Mouse (Mus musculus) forebrain, postnatal 0 days (tissue): ENCODE measurements around the gene Dnal4. TPM values are rescaled to one million over a fixed set of nuclear protein-coding genes. Genes with fewer than 3 reads are reported as not detected.

ENCODE experiments used
- ATAC-seq: fragments of 200-750 bp; cut with Nextera tagmentation; 2 replicates; pipeline ENCODE4 v1.8.0; 2017; ENCODE audit warnings: mild to moderate bottlenecking, moderate library complexity
- DNase-seq: peaks from one replicate; pipeline ENCODE4 v3.0.0-alpha.2; 2015
- H3K27ac ChIP-seq: fragments of 300-500 bp; sonication (generic); 2 replicates; pipeline ENCODE4 v1.5.1; 2014; ENCODE audit warnings: low read depth, mild to moderate bottlenecking, antibody characterized with exemption, low read length, moderate library complexity, mixed read lengths
- H3K27me3 ChIP-seq: fragments of 300-500 bp; sonication (generic); 2 replicates; pipeline ENCODE4 v1.6.1; 2014; ENCODE audit warnings: mild to moderate bottlenecking, low read length, mixed read lengths; ENCODE audit not compliant: insufficient read depth
- H3K36me3 ChIP-seq: fragments of 300-500 bp; sonication (generic); 2 replicates; pipeline ENCODE4 v1.6.1; 2014; ENCODE audit warnings: mild to moderate bottlenecking, moderate library complexity; ENCODE audit not compliant: insufficient read depth
- H3K4me1 ChIP-seq: fragments of 300-500 bp; sonication (generic); 2 replicates; pipeline ENCODE4 v1.6.1; 2014; ENCODE audit warnings: antibody characterized with exemption; ENCODE audit not compliant: insufficient read depth
- H3K4me2 ChIP-seq: fragments of 300-500 bp; sonication (generic); 2 replicates; pipeline ENCODE4 v1.6.1; 2014; ENCODE audit warnings: low read depth, mild to moderate bottlenecking, moderate library complexity
- H3K4me3 ChIP-seq: fragments of 300-500 bp; sonication (generic); 2 replicates; pipeline ENCODE4 v1.5.1; 2014; ENCODE audit warnings: low read depth, low read length, mixed read lengths
- H3K9ac ChIP-seq: fragments of 300-500 bp; sonication (generic); 2 replicates; pipeline ENCODE4 v1.6.1; 2014; ENCODE audit warnings: mild to moderate bottlenecking
- H3K9me3 ChIP-seq: fragments of 300-500 bp; sonication (generic); 2 replicates; pipeline ENCODE4 v1.6.1; 2016; ENCODE audit warnings: low read length
- CTCF ChIP-seq: sonication (generic); IDR thresholded peaks from 2 replicates; pipeline ENCODE4 v1.5.1; 2016; ENCODE audit warnings: antibody characterized with exemption, control low read depth, low read depth
- WGBS: fragments of 180-500 bp; shearing (Covaris S2); extraction: QIAGEN DNeasy Blood & Tissue Kit; methylation state at CpG from one replicate; pipeline ENCODE4 v1.1.7; 2014; 5-methylcytosine and 5-hydroxymethylcytosine counted together
- polyA plus RNA-seq: library from polyadenylated mRNA; unstranded; fragments of >200 nt; fragmentation: Nextera tagmentation; extraction: Ambion mirVana; gene quantifications from 2 replicates; pipeline ENCODE4 v1.2.1, GENCODE M21; 2015
- total RNA-seq: library from RNA; depleted of rRNA; stranded (reverse); fragments of >200 nt; gene quantifications from 2 replicates; pipeline ENCODE4 v1.2.3, GENCODE M21; 2014; rRNA removed

Dnal4 gene
- total RNA-seq (58.3 and 59.2 TPM in 2 replicates), polyA plus RNA-seq (81.5 and 94.5 TPM in 2 replicates)

GRCm38 (mm10) chr15:79777749-79778148, at the start of gene Dnal4:
TSS of gene Dnal4 (minus strand) at chr15:79777849.
- no peak for ATAC-seq
- H3K9me3 ChIP-seq: no peaks in the 10 kb centered on the region
- peaks cover 12% of the 10 kb centered on the region; the same call in 1 of the 2 replicates for H3K4me1 ChIP-seq
- H3K4me3 ChIP-seq: no peak within 1 kb of the TSS
- H3K27me3 ChIP-seq: no peaks in the 10 kb centered on the region
- no peak for DNase-seq
- no peaks in the 10 kb centered on the region for H3K36me3 ChIP-seq
- H3K9ac ChIP-seq: no peak within 1 kb of the TSS
- no peak for TF ChIP-seq CTCF
- no peak within 1 kb of the TSS for H3K4me2 ChIP-seq
- H3K27ac ChIP-seq: no peak within 1 kb of the TSS

DNA sequence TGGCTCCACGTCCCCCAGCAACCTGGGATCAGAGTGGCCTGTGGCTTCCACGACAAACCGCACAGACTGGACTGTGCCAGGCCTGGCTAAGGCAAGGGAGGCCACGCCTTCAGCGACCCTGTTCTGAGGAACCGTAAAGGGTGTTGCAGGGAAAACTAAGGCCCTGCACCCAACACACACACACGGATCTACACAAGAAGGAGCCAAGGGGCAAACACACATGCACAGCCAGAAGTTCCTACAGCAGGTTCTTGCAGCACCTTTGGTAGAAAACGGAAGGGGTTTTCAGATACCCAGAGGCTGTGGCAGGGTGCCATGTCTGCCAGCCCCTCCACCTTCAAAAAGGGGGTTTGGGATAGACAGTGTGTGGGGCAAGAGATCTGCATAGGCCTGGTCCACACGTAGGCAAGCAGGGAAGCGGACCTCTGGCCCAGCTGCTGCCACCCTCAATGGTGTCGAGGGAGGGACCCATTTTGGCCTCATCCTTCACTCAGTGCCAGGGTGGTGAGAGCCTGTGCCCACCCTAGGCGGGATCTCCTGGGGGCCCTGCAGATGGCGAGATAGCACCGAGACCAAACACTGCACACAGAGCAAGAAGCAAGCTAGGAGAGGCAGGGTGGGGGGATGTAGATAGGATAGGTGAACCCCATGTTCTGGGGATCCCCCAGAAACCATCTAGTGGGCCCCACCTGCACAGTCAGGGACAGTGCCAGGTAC, 49.6 kb upstream of the Dnal4 start:
- peaks cover 4% of the 10 kb centered on the region; the same call in 1 of the 2 replicates for H3K4me1 ChIP-seq
- no peaks in the 10 kb centered on the region for H3K27me3 ChIP-seq
- H3K9me3 ChIP-seq: no peaks in the 10 kb centered on the region
- no peak overlapping the region for H3K4me2 ChIP-seq
- no peak overlapping the region for H3K9ac ChIP-seq
- H3K4me3 ChIP-seq: no peak overlapping the region
- WGBS: 84% methylated on average over 14 of the region's 14 CpGs
- TF ChIP-seq CTCF: no peak
- H3K27ac ChIP-seq: no peak overlapping the region
- no peak for DNase-seq
- peaks cover 29% of the 10 kb centered on the region for H3K36me3 ChIP-seq
- ATAC-seq: no peak

- Histone ChIP-seq H3K36me3 (peaks cover 29% of the 10 kb centered on the region), H3K9me3 (no peaks in the 10 kb centered on the region), H3K4me2 (no peak overlapping the region), H3K4me1 (no peaks in the 10 kb centered on the region), H3K27ac (no peak overlapping the region), H3K4me3 (no peak overlapping the region), H3K27me3 (no peaks in the 10 kb centered on the region), H3K9ac (0 out of 2 replicates have a peak overlapping the region, but pooled peaks have one; percentile 1)
- TF ChIP-seq CTCF: no peak
- ATAC-seq (no peak), DNase-seq (no peak)
- 78% methylated on average over 9 of the region's 9 CpGs for WGBS
Observed at GRCm38 (mm10) chr15:79826221-79826935, 48.7 kb upstream of the Dnal4 start.

- ATAC-seq (peak; percentile 47), DNase-seq (peak; percentile 64)
- Histone ChIP-seq H3K36me3 (peaks cover 29% of the 10 kb centered on the region), H3K9ac (no peak overlapping the region), H3K4me3 (no peak overlapping the region), H3K27me3 (no peaks in the 10 kb centered on the region), H3K4me1 (no peaks in the 10 kb centered on the region), H3K4me2 (no peak overlapping the region), H3K9me3 (no peaks in the 10 kb centered on the region), H3K27ac (no peak overlapping the region)
- peak; percentile 73 for TF ChIP-seq CTCF
- whole genome bisulfite sequencing: 51% methylated on average over 14 of the region's 14 CpGs
Observed at GRCm38 (mm10) chr15:79825146-79825825, 47.6 kb upstream of the Dnal4 start.

DNA sequence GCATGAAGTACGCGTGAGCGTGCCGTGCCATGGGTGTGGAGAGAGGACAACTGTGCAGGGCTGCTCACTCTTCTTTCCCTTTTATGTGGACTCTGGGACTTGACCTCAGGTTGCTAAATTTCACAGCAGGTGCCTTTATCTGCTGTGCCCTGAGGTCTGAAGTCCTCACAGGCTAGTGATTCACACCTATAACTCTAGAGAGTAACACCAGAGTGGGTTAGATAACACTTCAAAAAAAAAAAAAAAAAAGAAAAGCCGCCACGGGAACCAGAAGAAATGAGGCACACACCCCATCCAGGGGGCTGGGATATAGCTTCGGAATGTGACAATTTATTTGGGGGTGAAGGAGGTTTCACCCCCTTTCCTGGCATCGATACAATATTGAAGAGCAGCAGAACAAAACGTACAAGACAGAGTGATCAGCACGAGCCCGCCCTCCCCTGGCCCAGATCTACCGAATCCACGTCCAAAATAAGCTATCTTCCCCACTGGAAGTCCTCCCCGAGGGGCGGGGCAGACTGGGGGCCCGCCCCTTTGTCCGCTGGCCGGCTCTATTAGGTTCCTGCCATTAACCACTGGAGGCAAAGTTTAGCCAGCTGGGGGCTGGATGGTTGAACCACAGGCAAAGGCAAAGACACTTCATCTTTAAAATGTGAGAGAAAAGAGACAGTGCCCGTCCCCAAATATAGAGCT, 46.1 kb upstream of the Dnal4 start:
- Histone ChIP-seq H3K4me1 (no peaks in the 10 kb centered on the region), H3K9me3 (no peaks in the 10 kb centered on the region), H3K27me3 (no peaks in the 10 kb centered on the region), H3K36me3 (peaks cover 22% of the 10 kb centered on the region), H3K27ac (no peak overlapping the region), H3K4me3 (no peak overlapping the region), H3K4me2 (no peak overlapping the region), H3K9ac (no peak overlapping the region)
- DNase-seq (no peak), ATAC-seq (no peak)
- no peak for TF ChIP-seq CTCF
- WGBS: 68% methylated on average over 19 of the region's 19 CpGs

GRCm38 (mm10) chr15:79822265-79823199, 44.9 kb upstream of the Dnal4 start:
- no peak for TF ChIP-seq CTCF
- Histone ChIP-seq H3K4me3 (no peak overlapping the region), H3K4me1 (no peaks in the 10 kb centered on the region), H3K9ac (no peak overlapping the region), H3K9me3 (no peaks in the 10 kb centered on the region), H3K27ac (no peak overlapping the region), H3K4me2 (no peak overlapping the region), H3K27me3 (no peaks in the 10 kb centered on the region), H3K36me3 (peaks cover 12% of the 10 kb centered on the region)
- 73% methylated on average over 13 of the region's 13 CpGs for WGBS
- no peak for DNase-seq
- no peak for ATAC-seq
